Mouse (Mus musculus): ENCODE results near the gene Gbp2b.
"Not testable (repeated sequence)": the region's sequence is repeated elsewhere in the genome, so short reads cannot be mapped to it uniquely, and the experiment has no call there.

DNA sequence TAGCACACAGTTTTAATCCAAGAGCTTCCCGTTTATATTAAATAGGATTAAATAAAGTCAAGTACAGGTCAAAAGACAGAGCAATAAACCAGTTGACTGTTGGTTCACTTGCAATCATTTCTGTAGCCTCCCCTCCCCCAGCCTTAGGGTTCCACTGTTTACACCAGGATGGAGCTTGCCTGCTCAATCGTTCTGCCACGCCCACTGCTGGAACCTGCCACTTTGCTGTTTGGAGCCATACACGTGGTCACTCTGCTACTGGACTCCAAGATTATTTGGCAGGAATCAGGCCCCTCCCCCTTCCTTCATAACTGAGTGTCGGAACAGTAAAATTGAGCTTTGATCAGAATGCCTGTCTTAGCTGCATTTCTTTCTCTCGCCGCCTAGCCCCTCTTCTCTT, 53.2 kb downstream of the Gbp2b start:
- not testable (repeated sequence) for TF ChIP-seq CTCF, POLR2A (IDR thresholded peaks at IDR 0.05; ENCODE audit: extremely low read depth, insufficient read depth, low read length)
